Mouse (Mus musculus) heart, embryonic 15.5 days (tissue): ENCODE results near the gene Prf1. TPM values are rescaled to one million over a fixed set of nuclear protein-coding genes. Genes with fewer than 3 reads are reported as not detected.

Experiments
- ATAC-seq: fragments of 200-750 bp; cut with Nextera tagmentation; replicated peaks from 2 replicates; pipeline ENCODE4 v1.8.0; 2017; ENCODE audit warnings: low read depth, moderate TSS enrichment; ENCODE audit not compliant: insufficient number of reproducible peaks, insufficient read depth, low FRiP score
- H3K27ac ChIP-seq: fragments of 300-500 bp; sonication (generic); 2 replicates; pipeline ENCODE4 v1.5.1; 2015; ENCODE audit warnings: mild to moderate bottlenecking, inconsistent platforms
- H3K27me3 ChIP-seq: fragments of 300-500 bp; sonication (generic); 2 replicates; pipeline ENCODE4 v1.6.1; 2015; ENCODE audit warnings: inconsistent platforms
- H3K36me3 ChIP-seq: fragments of 300-500 bp; sonication (generic); 2 replicates; pipeline ENCODE4 v1.6.1; 2015; ENCODE audit warnings: mild to moderate bottlenecking, inconsistent platforms
- H3K4me1 ChIP-seq: fragments of 300-500 bp; sonication (generic); replicated peaks from 2 replicates; pipeline ENCODE4 v1.6.1; 2015; ENCODE audit warnings: inconsistent platforms
- H3K4me2 ChIP-seq: fragments of 300-500 bp; sonication (generic); 2 replicates; pipeline ENCODE4 v1.6.1; 2015; ENCODE audit warnings: inconsistent platforms, mild to moderate bottlenecking, moderate library complexity
- H3K4me3 ChIP-seq: fragments of 300-500 bp; sonication (generic); 2 replicates; pipeline ENCODE4 v1.5.1; 2015; ENCODE audit warnings: mild to moderate bottlenecking, inconsistent platforms
- H3K9ac ChIP-seq: fragments of 300-500 bp; sonication (generic); 2 replicates; pipeline ENCODE4 v1.6.1; 2015; ENCODE audit warnings: mild to moderate bottlenecking, inconsistent platforms
- H3K9me3 ChIP-seq: fragments of 300-500 bp; sonication (generic); replicated peaks from 2 replicates; pipeline ENCODE4 v1.6.1; 2016; ENCODE audit warnings: inconsistent platforms
- WGBS: fragments of 180-500 bp; shearing (Covaris S2); methylation state at CpG from one replicate; pipeline ENCODE4 v1.1.7; 2015; ENCODE audit warnings: mixed read lengths; 5-methylcytosine and 5-hydroxymethylcytosine counted together
- polyA plus RNA-seq: library from polyadenylated mRNA; unstranded; fragments of >200 nt; fragmentation: Nextera tagmentation; extraction: Ambion mirVana; gene quantifications from 2 replicates; pipeline ENCODE4 v1.2.1, GENCODE M21; 2015

The Prf1 gene
- polyA plus RNA-seq, 1 experiment from 2014 or later = 0.09 TPM

DNA sequence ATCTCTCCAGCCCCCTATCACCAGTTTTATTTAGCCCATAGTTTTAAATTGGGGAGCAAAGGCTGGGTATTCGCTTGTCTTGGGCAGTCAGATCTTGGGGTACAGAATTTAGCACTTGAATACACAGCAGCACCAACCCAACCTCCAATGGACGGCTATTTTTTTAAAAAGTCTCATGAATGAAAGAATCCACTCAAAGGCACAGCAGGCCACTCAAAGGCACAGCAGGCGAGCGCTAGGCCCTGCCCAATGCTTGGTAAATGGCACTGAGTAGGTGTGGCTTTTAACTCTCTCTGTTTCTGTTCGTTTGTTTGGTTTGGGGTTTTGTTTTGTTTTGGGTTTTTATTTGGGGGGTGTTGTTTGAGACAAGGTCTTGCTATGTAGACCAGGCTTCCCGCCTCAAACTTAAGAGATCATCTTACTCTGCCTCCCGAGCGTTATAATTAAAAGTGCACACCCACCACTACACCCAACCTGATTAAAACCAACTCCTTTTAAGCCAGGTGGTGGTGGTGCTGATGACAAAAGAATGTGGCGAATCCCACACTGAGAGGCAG, 17.8 kb downstream of the Prf1 start:
- Histone ChIP-seq H3K4me3 (no peak overlapping the region), H3K27me3 (no peaks in the 10 kb centered on the region), H3K36me3 (peaks cover 9% of the 10 kb centered on the region; the same call in 1 of the 2 replicates), H3K4me1 (peaks cover 28% of the 10 kb centered on the region), H3K9me3 (no peaks in the 10 kb centered on the region), H3K9ac (no peak overlapping the region), H3K27ac (no peak overlapping the region), H3K4me2 (no peak overlapping the region)
- no peak for ATAC-seq
- 70% methylated on average over 9 of the region's 9 CpGs for WGBS

DNA sequence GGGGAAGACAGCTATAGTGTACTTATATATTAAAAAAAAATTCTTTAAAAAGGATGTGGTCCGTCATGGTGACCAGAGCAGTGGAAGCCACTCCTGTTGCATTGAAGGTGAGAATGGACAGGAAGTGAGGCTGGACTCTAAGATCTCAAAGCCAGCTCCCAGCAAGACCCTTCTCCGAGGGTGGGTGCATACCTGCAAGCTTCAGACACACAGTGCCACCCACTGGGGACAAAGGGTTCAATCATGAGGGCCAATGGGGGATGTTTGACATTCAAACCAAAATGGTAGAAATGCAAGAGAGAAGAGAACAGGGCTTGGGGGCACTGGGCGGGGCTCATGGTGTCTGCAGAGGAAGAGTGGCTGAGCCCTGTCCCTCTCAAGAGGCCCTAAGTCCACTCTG, 20.9 kb downstream of the Prf1 start:
- Histone ChIP-seq H3K9ac (no peak overlapping the region), H3K4me1 (peaks cover 13% of the 10 kb centered on the region), H3K27me3 (no peaks in the 10 kb centered on the region), H3K9me3 (no peaks in the 10 kb centered on the region), H3K4me3 (no peak overlapping the region), H3K27ac (no peak overlapping the region), H3K36me3 (peaks cover 35% of the 10 kb centered on the region), H3K4me2 (no peak overlapping the region)
- no peak for ATAC-seq
- whole genome bisulfite sequencing = 85% methylated on average over 3 of the region's 3 CpGs

DNA sequence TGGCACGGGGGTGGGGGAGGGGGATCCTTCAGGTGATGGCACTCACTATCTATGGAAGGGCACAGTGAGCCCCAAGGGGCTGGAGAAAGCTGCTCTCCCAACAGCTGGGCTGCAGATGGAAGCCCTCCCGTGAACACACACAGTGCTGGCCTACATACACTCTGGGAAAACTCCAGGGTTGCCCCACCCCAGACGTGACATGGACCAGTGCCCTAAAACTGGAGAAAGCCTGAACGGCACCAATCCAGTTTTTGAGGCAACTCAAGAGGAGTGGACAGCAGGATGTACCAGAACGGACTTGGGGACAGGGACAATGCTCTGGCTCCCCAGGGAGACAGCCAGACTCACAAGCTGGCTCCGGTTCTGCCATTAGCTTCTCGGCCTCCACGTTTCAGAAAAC, 27.1 kb downstream of the Prf1 start:
- Histone ChIP-seq H3K27ac (no peak overlapping the region), H3K36me3 (peaks cover 32% of the 10 kb centered on the region), H3K27me3 (no peaks in the 10 kb centered on the region), H3K4me1 (peaks cover 26% of the 10 kb centered on the region), H3K9ac (no peak overlapping the region), H3K4me3 (no peak overlapping the region), H3K4me2 (no peak overlapping the region), H3K9me3 (no peaks in the 10 kb centered on the region)
- 74% methylated on average over 8 of the region's 8 CpGs for WGBS
- no peak for ATAC-seq

DNA sequence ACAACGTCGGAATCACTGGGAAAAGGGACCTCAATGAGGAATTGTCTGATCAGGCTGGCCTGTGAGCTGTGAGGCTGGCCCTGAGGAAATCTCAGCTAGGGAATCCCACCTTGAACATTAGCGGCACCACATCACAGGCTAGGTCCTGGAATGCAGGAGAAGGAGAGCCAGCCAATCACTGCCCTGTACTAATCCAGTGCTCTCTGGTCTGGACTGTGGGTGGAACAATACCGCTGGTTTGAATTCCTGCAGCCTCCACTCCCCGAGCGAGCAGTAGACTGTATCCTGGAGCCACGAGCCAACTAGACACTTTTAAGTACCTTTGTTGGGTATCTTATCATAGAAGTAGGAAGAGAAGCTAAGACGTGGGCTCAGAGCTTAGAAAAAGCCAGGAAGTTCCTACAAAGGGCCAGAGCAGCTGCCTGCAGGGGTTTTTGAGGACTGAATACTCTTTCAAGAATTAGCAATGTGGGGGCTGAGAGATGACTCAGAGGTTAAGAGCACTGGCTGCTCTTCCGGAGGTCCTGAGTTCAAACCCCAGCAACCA, 28.2 kb downstream of the Prf1 start:
- peak; percentile 66 for ATAC-seq
- 27% methylated on average over 9 of the region's 9 CpGs for WGBS
- H3K27ac ChIP-seq = peak overlapping the region; percentile 63

DNA sequence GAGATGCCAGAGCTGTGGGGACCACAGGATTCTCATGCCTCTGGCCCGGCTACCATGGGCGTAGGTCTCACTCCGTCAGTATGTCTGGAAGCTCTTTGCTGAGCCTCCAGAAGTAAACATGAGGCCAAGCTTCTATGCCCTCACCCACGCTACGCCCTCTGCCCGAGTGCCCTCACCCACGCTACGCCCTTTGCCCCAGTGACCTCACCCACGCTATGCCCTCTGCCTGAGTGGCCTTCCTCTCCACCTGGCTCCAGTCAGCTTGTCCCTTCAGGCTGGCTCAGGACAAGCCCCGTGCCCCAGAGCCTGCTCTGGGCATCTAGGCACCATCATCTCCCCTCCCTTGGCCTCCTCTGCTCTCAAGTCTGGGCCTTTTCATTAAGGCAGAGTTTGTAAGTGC, 29.9 kb downstream of the Prf1 start:
- H3K27ac ChIP-seq = peak overlapping the region; percentile 62
- H3K4me1 ChIP-seq = peaks cover 29% of the 10 kb centered on the region
- no peak overlapping the region for H3K4me3 ChIP-seq
- 61% methylated on average over 10 of the region's 10 CpGs for WGBS
- H3K27me3 ChIP-seq = no peaks in the 10 kb centered on the region
- H3K4me2 ChIP-seq = no peak overlapping the region
- ATAC-seq = no peak
- peaks cover 8% of the 10 kb centered on the region for H3K36me3 ChIP-seq
- H3K9ac ChIP-seq = no peak overlapping the region
- H3K9me3 ChIP-seq = no peaks in the 10 kb centered on the region

More for the DNA sequence above, 28.2 kb downstream of the Prf1 start:
- Histone ChIP-seq H3K4me3 (no peak overlapping the region), H3K4me2 (no peak overlapping the region), H3K4me1 (peaks cover 26% of the 10 kb centered on the region), H3K9me3 (no peaks in the 10 kb centered on the region), H3K36me3 (peaks cover 21% of the 10 kb centered on the region), H3K9ac (no peak overlapping the region), H3K27me3 (no peaks in the 10 kb centered on the region)

DNA sequence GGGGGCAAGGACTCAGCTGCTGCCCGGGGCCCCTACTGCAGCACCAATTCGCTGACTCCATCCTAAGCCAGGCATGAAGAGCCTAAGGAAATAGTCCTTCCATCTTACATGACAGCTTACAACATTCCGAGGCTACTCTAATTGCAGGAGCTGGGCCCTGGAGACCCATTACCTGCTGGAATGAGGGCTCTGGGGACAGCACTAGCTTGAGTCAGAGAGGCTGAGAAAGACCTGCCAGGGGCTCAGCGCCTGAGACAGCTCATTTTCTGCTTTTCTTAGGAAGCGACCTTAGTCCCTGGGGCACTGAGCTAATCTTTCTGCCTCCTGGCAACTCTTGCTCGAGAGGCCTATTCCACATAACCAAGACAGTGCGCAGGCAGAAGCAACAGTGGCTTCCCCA, 31.3 kb downstream of the Prf1 start:
- H3K27ac ChIP-seq = no peak overlapping the region
- H3K4me3 ChIP-seq = no peak overlapping the region
- H3K4me2 ChIP-seq = no peak overlapping the region
- H3K4me1 ChIP-seq = peaks cover 29% of the 10 kb centered on the region
- ATAC-seq = no peak
- WGBS = 65% methylated on average over 7 of the region's 7 CpGs
- no peaks in the 10 kb centered on the region for H3K9me3 ChIP-seq
- H3K36me3 ChIP-seq = peaks cover 8% of the 10 kb centered on the region; the same call in 1 of the 2 replicates
- no peak overlapping the region for H3K9ac ChIP-seq
- no peaks in the 10 kb centered on the region for H3K27me3 ChIP-seq

DNA sequence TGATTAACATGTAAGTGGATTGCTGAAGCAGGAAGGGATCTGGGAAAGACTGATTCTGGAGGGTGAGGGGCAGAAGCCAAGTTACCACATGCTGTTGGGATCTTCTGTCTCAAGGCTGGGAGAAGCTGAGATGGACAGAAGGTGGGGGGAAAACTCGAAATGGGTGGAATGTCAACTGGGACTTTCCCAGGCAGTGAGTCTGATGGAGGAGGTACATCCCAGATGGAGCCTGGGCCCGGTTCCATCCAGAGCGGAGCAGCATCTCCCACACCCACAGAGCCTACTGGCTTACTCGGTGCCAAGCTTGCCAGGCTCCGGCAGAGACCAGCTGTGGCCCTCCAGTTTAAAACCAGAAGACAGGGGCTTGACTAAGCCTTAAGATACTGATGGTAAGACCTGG, 33.4 kb downstream of the Prf1 start:
- 69% methylated on average over 5 of the region's 5 CpGs for WGBS
- Histone ChIP-seq H3K9ac (no peak overlapping the region), H3K4me3 (no peak overlapping the region), H3K27ac (no peak overlapping the region), H3K36me3 (peaks cover 19% of the 10 kb centered on the region; the same call in 1 of the 2 replicates), H3K4me2 (no peak overlapping the region), H3K9me3 (no peaks in the 10 kb centered on the region), H3K4me1 (peaks cover 23% of the 10 kb centered on the region), H3K27me3 (no peaks in the 10 kb centered on the region)
- ATAC-seq = no peak

DNA sequence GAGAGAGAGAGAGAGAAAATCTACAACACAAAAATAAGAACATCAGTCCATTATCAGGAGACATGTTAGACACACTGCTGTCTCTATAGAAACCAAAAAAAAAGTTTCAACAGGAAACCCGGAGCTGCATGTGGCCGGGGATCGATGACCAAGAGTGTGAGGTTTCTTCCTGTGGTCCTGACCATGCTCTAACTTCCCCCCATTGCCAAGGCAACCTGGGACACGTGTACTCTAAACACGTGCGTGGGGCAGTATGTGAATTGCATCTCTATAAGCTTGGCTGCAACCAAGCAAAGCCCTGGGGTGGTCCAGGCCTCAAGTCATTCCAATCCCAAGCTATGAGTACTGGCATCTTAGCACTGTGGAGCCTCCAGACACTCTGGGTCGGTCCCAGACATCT, 36.9 kb downstream of the Prf1 start:
- ATAC-seq = no peak
- Histone ChIP-seq H3K27ac (no peak overlapping the region), H3K4me3 (no peak overlapping the region), H3K4me1 (peaks cover 2% of the 10 kb centered on the region; the same call in 1 of the 2 replicates), H3K36me3 (peaks cover 27% of the 10 kb centered on the region), H3K4me2 (no peak overlapping the region), H3K9ac (no peak overlapping the region), H3K9me3 (no peaks in the 10 kb centered on the region), H3K27me3 (no peaks in the 10 kb centered on the region)
- WGBS = 67% methylated on average over 7 of the region's 7 CpGs

DNA sequence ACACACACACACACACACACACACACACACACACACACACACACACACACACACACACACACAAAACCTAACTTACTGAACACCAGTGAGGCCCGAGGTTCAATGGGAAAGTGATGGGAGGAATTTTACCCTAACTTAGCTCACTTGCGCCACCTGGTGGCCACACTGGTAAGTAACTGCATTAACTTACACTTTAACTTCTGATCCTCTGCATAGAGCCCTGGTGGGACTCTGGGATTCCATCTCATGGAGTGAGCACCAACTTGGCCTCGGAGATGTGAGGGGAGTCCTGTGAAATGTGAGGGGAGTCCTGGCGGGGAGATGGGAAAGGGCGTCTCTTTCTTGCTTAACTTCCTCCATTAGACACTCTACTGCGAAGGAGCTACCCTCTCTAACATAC, 38.5 kb downstream of the Prf1 start:
- WGBS = 24% methylated on average over 6 of the region's 6 CpGs
- no peak for ATAC-seq
- H3K36me3 ChIP-seq = peaks cover 29% of the 10 kb centered on the region
- H3K4me1 ChIP-seq = peaks cover 2% of the 10 kb centered on the region; the same call in 1 of the 2 replicates
- H3K27me3 ChIP-seq = no peaks in the 10 kb centered on the region
- no peak overlapping the region for H3K4me2 ChIP-seq
- H3K4me3 ChIP-seq = no peak overlapping the region
- H3K9me3 ChIP-seq = no peaks in the 10 kb centered on the region
- H3K27ac ChIP-seq = no peak overlapping the region
- H3K9ac ChIP-seq = no peak overlapping the region

DNA sequence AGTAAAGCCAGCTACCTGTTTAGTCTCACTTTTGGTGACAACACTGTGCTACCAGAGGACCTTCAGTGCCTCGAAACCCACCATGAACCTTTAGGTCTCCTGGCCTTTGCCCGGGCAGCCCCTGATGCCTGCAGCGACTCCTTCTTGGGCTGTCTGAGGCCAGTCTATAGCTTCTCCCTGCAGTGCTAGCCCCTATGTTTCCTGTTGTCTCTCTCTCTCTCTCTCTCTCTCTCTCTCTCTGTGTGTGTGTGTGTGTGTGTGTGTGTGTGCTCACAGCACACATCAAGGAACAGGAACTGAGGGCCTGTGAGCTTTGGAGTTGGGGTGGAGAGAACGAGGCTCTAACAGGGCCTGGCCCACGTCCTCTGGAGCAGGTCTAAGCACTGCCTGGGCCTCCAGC, 39.0 kb downstream of the Prf1 start:
- no peak for ATAC-seq
- Histone ChIP-seq H3K4me2 (no peak overlapping the region), H3K9ac (no peak overlapping the region), H3K4me3 (no peak overlapping the region), H3K4me1 (no peaks in the 10 kb centered on the region), H3K36me3 (peaks cover 29% of the 10 kb centered on the region), H3K27ac (no peak overlapping the region), H3K9me3 (no peaks in the 10 kb centered on the region), H3K27me3 (no peaks in the 10 kb centered on the region)
- 68% methylated on average over 5 of the region's 5 CpGs for WGBS

DNA sequence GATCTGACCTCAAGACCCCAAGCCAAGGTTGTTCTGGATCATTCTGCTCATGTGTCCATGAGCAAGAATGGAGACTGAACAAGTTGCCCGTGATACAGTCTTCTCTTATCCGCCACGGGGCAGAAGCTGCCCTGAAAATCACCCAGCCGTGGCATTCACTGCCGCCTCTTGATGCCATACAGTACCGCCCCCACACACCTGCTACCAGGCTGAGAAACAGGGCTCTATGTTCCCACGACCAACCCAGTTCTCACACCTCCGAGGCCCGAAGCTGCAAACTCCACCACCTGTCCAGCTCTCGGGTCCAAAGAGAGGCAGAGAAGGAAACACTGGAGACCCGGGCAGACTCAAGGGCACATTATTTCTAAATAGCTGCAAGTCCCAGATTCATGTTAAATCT, 40.0 kb downstream of the Prf1 start:
- 84% methylated on average over 11 of the region's 11 CpGs for WGBS
- Histone ChIP-seq H3K4me3 (no peak overlapping the region), H3K4me1 (no peaks in the 10 kb centered on the region), H3K36me3 (peaks cover 34% of the 10 kb centered on the region), H3K9ac (no peak overlapping the region), H3K4me2 (no peak overlapping the region), H3K27ac (no peak overlapping the region), H3K27me3 (no peaks in the 10 kb centered on the region), H3K9me3 (no peaks in the 10 kb centered on the region)
- no peak for ATAC-seq

DNA sequence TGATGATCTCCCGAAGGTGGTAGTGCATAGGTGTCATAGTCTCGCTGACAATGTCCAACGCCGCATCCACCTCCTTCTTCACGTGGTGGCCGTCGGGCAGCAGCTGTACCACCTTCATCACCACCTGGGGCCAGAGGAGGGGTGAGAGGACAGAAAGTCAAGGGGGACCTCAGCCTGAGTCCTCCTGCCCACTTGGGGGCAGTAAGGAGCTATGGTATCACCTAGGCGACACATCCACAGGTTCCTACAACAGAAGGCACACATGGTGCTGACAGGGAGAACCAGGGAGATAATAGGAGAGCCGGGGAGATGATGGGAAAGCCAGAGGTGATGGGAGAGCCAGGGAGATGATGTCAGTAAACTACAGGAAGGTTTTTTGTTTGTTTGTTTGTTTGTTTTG, 41.6 kb downstream of the Prf1 start:
- Histone ChIP-seq H3K27me3 (no peaks in the 10 kb centered on the region), H3K27ac (no peak overlapping the region), H3K4me2 (no peak overlapping the region), H3K4me3 (no peak overlapping the region), H3K36me3 (peaks cover 30% of the 10 kb centered on the region), H3K9me3 (no peaks in the 10 kb centered on the region), H3K9ac (no peak overlapping the region), H3K4me1 (no peaks in the 10 kb centered on the region)
- 85% methylated on average over 9 of the region's 9 CpGs for WGBS
- ATAC-seq = no peak
